Mouse (Mus musculus) bone marrow macrophage, adult 2 months (primary cell): ENCODE results near the gene Cfap73.

Experiments
- CTCF ChIP-seq: IDR thresholded peaks from 2 replicates; pipeline ENCODE4 v1.5.1; 2012; ENCODE audit warnings: low read depth, mild to moderate bottlenecking, low read length, moderate library complexity
- POLR2A ChIP-seq: IDR thresholded peaks from 2 replicates; pipeline ENCODE4 v1.6.1; 2012; ENCODE audit warnings: mild to moderate bottlenecking, low read depth, low read length, borderline replicate concordance

GRCm38 (mm10) chr5:120612442-120612821, 21.6 kb downstream of the Cfap73 start, which contains the start of the genes Rita1 and Ddx54:
- TF ChIP-seq POLR2A (0 out of 2 replicates have a peak, but pooled peaks have one; percentile 16), CTCF (no peak)
